Mouse (Mus musculus) testis, postnatal 14 days (tissue): ENCODE results near the gene Slc25a16.

Experiments
- DNase-seq: peaks from one replicate; pipeline ENCODE4 v3.0.0; 2021; ENCODE audit warnings: low spot score

Slc25a16 gene

DNA sequence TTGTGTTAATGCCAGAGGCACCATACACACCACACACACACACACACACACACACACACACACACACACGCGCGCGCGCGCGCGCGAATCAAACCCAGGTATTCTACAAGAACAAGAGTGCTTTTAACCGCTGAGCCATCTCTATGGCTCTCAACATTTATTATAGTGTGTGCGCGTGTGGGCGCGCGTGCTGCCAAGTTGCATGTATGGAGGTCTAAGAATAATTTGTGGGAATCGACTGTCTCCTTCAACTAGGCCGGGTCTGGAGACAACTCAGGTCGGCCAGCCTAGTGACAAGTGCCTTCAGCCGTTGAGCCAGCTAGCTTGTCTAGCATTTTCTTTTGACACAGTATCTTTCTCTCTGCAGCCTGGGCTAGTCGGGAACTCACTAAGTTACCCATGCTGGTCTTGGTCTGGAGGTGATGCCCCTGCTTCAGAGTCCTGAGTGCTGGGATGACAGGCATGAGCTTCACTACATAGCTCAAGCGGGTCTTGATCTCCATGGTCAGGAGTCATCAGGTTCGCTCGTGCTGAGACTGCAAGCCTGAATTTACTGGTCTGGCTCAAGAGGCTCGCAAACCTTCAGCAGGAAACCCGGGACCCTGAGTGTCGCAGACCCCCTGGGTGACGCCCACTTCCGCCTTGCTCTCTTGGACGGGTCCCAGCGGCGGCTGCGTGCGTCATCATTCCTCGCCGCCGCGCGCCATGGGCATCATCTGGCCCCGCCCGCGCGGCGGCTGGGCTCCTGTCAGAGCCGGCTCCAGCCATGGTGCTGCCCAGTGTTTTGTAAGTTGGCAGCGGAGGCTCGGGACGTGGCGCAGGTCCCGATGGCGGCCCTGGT, at the start of gene Slc25a16:
Slc25a16 (plus strand) TSS at position 709 of the 841 bp plus-strand sequence.
- DNase-seq = peak; percentile 88

DNA sequence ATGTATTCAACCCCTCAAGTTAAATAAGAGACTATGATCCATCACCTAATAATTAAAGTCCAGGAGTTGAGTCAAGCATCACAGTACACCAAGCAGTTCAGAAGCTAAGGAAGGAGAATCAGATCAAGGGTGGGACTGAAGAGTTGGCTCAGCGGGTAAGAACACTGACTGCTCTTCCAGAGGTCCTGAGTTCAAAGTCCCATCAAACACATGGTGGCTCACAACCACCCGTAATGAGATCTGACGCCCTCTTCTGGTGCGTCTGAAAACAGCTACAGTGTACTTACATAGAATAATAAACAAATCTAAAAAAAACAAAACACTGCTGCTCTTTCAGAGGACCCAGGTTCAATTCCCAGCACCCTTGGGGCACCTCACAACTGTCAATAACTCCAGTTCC, 45.6 kb upstream of the Slc25a16 start:
- DNase-seq = no peak

DNA sequence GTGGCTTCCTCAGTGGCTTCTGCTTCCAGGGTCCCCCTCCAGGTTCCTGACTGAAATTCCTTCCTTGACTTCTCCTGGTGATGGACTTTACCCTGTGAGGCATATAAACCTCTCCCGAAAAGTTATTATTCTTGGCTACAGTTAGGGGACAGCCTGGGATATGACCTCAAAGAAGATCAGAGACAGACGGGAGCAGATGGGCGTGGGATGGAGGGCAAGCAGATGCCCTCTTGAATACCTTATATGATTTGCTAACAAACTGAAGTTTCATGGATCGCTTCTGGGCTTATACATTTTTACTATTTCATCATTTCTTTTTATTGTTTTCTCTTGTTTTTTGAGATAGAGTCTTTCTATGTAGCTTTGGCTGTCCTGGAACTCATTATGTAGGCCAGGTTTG, 44.9 kb upstream of the Slc25a16 start:
- DNase-seq = no peak

DNA sequence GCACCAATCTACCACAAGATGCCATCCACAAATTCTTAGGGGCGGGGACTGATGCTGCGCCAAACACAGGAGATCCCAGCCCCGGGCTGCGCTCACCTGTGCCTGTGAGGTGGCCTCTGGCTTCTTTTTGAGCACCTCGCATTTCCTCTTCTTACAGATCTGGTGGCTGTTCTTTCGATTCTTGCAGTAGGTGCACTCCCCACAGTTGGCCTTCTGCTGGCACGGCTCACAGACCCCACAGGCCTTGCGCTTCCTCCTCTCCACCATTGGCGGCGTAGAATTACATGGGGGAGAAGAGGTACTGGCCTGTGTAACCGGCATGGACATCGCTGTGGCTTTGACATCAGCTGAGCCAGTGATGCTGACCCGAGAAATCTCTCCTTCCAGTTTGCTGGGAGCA, 42.4 kb upstream of the Slc25a16 start:
- DNase-seq = no peak

DNA sequence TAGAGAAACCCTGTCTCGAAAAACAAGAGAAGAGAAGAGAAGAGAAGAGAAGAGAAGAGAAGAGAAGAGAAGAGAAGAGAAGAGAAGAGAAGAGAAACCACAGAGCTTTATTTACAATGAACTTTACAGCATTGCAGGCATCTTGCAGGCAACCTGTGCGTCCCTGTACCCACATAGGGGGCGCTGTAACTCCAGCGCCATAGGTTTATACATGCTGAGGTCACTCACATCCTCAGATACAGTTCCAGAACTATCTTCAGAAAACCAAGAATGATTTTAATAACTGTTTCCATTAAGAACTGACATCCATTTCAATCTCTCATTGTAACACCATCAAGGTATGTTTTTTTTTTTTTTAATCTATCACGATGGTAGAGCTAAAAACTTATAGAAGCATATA, 39.2 kb upstream of the Slc25a16 start:
- no peak for DNase-seq

DNA sequence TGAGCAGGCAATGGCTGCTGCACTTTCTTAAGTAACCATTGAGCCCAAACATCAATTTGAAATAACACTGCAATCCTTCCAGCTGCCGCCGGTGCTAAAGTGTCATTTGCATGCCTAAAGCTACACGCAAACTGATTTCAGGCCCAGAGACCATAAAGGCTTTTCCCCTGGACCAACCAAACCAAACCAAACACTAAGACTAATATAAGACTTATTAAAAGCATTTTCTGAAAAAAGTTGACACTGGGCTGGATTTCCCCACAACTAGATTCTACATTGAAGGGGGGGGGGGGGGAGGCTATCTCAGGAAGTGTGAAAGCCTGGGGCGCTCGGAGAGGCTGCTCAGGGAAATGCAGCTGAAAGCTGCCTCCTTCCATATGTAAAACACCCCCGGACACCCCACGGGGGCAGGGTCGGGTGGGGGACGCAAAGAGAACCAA, 36.5 kb upstream of the Slc25a16 start:
- no peak for DNase-seq

DNA sequence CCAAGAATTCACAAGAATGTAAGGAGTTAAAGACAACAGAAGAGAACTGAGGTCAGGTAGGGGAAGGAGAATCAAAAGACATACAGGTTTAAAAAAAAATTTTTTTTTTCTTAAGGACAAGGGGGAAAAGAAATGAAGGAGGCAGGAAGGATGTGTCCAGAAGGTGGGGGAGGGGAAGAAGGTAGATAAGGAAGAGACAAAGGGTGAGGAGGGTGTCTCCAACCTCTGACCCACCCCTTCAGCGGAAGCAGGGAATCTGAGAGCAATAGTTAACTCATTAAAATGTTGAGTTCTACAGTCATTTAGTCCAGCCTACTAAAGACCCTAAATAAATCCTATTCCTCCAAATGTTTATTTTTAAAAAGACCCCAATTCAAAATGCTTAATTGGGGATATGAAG, 35.9 kb upstream of the Slc25a16 start:
- DNase-seq = no peak

DNA sequence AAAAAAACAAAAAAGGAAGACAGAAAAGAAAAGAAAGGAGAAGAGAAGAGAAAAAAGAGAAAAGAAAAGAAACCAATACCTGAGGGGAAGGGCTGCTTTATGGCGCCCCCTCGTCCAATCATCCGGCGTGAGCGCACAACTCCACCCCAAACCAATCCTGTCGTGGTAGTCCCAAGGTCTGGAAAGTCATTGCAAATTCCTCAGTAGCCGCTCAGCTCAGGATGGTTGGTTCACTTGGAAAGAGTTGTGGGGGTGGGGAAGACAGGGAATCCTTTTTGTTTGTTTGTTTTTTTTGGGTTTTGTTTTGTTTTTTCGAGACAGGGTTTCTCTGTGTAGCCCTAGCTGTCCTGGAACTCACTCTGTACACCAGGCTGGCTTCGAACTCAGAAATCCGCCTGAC, 35.0 kb upstream of the Slc25a16 start:
- DNase-seq = no peak

DNA sequence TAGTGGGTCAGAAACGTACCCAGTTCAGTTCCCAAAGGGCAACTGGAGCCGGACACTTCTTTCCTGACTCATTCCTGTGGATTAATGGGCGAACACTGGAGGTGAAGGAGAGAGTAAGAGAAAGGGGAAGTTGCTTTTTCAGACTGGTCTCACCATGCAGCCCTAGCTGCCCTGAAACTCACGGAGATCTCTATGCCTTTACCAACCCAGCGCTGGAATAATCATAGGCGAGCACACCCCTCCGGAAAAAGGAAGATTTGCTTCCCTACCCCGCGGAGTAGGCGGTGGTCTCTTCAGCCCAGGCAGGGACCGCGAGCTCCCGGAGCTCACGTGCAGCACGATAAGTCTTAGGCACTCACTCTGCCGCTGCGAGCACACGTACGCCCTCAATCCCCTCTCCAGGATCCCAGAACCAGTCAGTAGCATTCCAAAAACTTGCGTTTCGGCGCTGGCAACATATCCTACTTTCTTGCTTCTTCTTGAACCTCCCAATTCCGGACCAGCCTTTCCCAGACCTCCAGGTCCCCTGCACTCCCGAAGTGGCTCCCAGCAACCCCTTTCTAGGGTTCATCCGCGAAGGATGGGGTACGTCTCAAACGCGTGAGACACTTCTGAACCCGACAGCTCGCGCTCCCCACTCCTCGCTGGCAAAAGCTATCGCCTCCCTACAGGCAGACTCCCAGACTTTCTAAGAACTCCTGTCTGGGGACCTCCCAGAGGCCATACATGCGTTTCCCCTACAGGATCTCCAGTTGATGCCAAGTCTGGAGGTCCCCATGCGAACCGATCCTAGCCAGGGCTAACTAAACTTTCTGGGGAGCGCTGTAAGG, 34.2 kb upstream of the Slc25a16 start:
- no peak for DNase-seq

DNA sequence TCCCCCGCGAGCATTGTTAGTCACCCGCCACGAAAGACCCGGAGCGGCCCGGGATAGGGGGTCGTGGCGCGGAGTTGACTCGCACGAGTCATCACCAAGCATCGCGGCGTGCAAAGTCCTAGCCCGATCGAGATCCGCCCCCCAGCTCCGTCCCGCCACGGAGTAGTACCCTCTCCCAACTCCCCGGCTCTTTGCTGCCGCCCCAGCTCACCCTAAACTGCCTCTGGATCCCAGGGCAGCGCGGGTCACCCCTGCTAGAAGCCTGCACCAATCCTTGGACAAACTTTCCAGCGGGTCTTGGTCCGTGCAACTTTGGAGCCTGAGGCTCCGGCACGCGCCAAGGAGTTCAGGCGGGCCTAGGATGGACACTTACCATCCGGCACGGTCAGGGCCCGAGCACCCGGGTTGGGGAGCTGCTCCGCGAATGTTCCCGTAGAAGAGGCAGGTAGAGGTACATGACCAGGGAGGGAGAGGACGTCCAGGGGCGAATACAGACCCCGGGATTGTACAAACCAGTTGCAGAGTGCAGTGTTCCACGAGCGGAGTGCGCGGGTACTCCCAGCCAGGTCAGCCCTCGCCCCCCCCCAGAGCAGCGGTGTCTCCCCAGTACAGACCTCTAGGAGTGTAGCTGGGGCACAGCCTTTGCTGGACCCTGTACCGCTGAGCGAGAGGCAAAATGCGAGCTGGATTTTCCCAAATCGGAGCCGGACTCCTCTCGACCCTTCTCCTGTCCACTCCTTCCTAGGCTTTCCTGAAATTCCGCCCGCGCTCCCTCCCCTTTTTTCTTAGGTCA, 33.4 kb upstream of the Slc25a16 start:
- DNase-seq = peak; percentile 33

DNA sequence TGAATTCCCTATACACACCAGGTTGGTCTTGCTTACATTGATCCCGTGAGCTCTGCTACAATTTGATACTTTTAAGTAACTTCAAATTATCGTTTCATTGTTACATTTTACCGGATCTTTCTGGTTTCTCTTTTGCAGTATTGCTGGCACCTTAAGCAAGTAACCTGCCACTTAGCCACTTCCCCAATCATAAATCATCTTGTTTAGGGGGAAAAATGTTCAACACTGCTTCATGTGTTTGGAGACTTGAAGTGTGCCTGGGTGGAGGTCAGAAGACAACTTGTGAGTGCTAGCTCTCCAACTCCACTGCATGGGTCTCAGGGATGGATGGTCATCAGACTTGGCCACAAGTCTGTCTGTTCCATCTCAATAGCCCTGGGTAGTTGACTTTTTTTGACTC, 29.4 kb upstream of the Slc25a16 start:
- DNase-seq = no peak

DNA sequence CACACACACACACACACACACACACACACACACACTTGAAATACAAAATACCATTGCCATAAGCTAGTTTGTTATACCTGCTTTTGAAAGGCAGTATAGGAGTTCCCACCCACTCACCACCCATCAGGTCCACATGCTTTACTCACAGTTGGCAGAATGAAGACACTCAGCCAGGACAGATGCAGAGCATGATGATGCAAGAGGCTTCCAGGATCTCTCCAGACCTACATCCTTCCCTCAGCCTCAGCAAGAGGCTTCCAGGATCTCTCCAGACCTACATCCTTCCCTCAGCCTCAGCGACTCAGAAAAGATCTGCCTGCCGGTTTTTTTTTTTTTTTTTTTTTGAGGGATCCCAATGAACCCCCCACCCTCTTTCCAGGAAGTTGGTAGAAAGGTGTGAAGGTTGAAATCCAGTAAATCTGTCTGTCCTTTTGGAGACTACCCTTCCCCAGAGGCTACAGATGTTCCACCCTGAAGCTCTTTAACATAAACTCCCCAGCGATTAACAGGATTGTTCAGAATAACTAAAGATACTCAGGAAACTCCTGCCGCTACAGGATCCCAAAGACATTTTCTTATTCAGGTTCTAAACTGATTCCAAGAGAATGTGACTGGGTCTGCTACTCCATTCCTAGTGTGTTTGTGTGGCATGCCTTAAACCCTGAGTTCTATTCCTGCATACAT, 27.7 kb upstream of the Slc25a16 start:
- DNase-seq = no peak

DNA sequence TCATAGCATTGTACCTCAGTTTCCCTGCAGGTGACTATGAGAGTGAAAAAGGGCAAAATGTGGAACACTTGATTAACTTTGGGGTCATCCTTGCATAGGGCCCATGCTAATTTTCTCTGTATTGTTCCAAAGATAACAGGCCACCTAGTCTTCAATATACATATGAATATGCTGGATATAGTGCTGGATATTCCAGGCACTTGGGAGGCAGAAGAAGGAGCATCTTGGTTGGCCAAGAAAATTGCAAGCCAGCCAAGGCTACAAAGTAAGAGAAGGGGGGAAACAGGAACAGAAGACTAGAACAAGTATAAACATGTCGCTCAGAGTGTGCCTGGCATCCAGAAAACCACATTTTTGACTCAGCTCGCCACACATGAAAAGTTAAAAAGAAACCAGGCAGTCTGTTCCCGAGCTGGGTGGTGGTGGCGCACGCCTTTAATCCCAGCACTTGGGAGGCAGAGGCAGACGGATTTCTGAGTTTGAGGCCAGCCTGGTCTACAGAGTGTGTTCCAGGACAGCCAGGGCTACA, 27.0 kb upstream of the Slc25a16 start:
- DNase-seq = no peak

DNA sequence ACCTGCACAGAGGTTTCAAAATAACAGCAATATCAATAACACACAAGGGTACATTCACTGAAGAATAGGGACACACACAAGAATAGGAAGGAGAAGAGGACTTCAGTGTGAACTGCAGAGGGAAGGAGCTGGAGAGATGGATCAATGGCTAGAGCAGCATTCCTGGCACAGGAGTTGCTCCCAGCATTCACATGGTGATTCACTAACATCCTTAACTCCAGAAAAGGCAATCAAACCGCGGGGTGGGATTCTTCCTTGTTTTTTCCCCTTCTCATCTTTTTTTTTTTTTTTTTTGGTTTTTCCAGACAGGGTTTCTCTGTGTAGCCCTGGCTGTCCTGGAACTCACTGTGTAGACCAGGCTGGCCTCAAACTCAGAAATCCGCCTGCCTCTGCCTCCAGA, 26.0 kb upstream of the Slc25a16 start:
- no peak for DNase-seq

DNA sequence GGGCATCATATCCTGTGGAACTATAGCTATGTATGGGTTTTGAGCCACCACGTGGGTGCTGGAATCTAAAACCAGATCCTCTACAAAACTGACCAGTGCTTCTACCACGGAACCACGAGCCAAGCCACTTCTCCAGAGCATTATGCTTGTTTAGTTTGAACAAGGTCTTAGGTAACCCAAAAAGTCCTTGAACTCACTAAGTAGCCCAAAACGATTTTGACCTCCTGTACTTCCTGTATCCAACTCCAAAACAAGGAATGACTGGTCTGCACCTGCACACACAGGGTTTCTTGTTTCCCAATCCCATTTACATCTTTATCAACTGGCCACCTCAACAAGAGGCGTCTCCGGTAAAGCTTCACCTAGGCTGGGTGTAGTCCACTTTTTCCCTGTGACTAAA, 25.0 kb upstream of the Slc25a16 start:
- no peak for DNase-seq

DNA sequence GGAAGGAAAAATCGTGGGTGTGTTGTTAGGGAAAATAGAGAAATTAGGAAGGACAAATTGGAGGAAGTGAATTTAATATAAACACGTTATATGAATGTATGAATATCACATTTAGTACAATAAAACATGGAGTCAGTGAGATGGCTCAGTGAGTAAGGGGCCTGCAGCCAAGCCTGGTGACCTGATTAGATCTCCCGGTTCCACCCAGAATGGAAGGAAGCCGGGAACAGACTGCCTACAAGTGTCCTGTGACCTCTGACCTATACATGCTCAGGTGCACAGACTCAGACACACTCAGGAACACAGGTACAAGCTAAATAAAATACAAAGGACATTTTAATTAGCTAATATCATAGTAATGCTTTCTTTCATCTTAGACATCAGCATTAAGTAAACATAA, 24.4 kb upstream of the Slc25a16 start:
- no peak for DNase-seq

DNA sequence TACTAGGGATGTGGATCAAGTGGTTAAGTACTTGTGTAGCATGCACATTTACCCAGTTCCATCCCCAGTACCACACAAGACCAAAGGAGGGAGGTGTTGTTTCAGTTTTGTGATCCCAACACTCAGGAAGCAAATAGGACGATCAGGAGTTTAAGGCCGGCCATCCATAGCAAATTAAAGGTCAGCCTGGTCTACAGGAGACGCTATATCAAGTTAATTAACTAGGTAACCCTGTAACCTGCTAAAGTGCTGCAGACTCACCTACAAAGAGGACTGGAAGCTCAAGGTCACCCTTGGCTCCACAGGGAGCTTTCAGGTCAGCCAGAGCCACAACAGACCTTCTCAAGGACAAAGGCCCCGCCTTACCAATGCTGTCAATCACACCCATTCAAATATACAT, 23.7 kb upstream of the Slc25a16 start:
- no peak for DNase-seq

DNA sequence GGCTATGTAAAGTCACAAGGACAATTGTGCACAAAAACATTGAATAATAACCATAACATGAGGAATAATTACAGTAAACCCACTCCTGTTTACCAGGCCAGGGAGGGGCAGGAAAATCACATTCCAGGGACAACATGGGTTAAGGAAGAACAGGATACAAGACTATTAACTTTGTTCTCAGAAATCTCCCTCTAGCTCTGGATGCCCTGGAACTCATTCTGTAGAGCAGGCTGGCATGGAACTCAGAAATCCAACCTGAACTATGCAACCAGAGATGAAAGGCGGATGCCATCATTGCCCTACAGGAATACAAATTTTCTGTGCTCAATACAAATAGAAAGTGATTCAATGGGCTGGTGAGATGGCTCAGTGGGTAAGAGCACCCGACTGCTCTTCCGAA, 23.0 kb upstream of the Slc25a16 start:
- DNase-seq = no peak

DNA sequence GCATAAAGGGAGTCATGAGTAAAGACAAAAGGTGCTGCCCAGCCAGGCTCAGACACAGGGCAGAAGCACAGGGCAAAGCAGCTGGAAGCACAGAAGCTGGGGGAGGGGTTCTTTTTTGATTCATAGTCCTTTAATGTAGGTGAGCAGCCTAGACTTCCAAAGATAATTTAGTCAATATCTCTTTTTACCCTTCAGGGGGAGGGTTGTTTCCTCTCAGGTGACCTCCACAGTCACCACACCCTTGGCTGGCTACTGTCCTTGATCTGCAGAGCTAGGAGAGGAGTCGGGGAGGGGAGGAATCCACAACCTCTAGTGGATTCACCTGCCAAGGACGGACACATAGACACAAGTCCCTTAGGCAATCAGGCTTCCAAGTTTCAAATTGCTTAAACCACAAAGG, 22.4 kb upstream of the Slc25a16 start:
- DNase-seq = no peak

DNA sequence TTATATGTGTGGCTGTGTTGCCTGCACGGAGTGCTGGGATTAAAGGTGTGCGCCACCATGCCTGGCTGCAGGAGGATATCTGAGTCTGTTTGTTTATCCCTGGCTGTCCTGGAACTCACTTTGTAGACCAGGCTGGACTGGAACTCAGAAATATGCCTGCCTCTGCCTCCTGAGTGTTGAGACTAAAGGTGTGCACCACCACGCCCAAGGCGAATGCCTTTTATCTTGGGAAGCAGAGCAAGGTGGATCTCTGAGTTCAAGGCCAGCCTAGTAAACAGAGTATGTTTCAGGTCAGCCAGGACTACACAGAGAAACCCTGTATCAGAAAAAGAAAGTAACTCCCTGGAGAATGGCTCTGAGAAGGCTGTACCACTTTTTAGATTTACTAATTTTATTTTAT, 20.3 kb upstream of the Slc25a16 start:
- DNase-seq = no peak

DNA sequence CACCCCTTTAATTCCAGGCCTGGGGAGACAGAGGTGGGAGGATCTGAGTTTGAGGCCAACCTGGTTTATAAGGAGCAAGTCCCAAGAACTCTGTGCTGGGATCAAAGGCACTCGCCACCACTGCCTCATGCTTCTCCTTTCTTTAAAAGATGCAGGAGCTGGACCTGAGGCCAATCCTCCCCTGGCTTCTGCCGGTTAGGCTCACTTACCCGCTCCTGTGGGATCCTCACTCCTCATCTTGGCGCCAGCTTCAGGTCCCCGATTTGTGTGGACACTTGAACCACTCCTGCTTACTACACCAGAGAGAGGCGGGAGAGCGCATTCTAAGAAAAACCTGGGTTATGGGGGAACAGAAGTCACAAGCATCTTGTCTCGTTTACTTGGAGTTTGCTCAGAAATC, 18.6 kb upstream of the Slc25a16 start:
- DNase-seq = no peak

DNA sequence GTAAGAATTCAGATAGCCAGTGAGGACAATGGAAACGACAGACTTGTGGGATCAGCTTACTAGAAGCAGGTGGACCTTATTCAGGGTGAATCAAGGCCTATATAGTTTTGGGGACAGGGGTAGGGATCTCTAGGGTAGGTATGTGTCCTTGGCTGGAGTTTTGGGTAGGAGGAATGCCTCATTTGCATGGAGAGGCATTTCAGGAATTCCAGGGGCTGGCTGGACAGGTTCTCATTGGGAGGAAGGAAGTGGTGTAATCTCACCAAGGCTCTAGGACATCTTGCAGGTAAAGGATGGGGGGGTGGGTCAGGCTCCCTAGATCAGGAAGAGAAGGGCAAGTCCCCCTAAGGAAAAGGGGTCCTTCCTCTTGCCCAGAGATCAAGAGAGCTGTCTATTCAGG, 17.6 kb upstream of the Slc25a16 start:
- no peak for DNase-seq
